Mouse (Mus musculus) granulocyte monocyte progenitor cell, adult 5-6 weeks (primary cell): ENCODE measurements around the gene Gm21209. TPM values are rescaled to one million over a fixed set of nuclear protein-coding genes. Genes with fewer than 3 reads are reported as not detected.
"Not testable (repeated sequence)": the region's sequence is repeated elsewhere in the genome, so short reads cannot be mapped to it uniquely, and the experiment has no call there.

ENCODE experiments used
- ATAC-seq: replicated peaks from 2 replicates; pipeline ENCODE4 v1.8.0; 2016; ENCODE audit warnings: mild to moderate bottlenecking, moderate TSS enrichment, inconsistent platforms; ENCODE audit not compliant: poor library complexity, severe bottlenecking
- total RNA-seq, 2 experiments: library from RNA; stranded (forward) in 1 of 2; stranded (reverse) in 1 of 2; fragments of 200-712, 200-1000 nt in 1 of 2; fragments of >200 nt in 1 of 2; fragmentation: Nextera tagmentation in 1 of 2; gene quantifications; 2 replicates each; pipeline ENCODE4 v1.2.3; 2014 to 2017

Gm21209 gene
- total RNA-seq (2014; fragmentation: Nextera tagmentation) (not detected in 2 replicates), total RNA-seq (2017) (not detected in 2 replicates)

GRCm38 (mm10) chrY:49570856-49571255, at the start of gene Gm21209:
Gene Gm21209 (plus strand): TSS chrY:49571156.
- not testable (repeated sequence) for ATAC-seq
